Mouse (Mus musculus): ENCODE measurements at regions not wholly inside any gene's neighbourhood (a gene's known extent, or its start where the extent isn't known, plus 50 kb on each side); places are given as distances from the start of the nearest gene placed in this dataset.

- Histone ChIP-seq H3K4me3 (no peak overlapping the region), H3K27ac (peak overlapping the region; percentile 82)
- intact Hi-C loops (cut with DNase I) = no loop called here
- no peak for TF ChIP-seq CTCF (IDR thresholded peaks at IDR 0.05)
- DNase-seq (ENCODE audit: extremely low spot score in 1 of 2, low spot score in 2 of 2) = no peak
Measured at GRCm38 (mm10) chr1:185151130-185151799, 52.7 kb upstream of the Rab3gap2 start.

DNA sequence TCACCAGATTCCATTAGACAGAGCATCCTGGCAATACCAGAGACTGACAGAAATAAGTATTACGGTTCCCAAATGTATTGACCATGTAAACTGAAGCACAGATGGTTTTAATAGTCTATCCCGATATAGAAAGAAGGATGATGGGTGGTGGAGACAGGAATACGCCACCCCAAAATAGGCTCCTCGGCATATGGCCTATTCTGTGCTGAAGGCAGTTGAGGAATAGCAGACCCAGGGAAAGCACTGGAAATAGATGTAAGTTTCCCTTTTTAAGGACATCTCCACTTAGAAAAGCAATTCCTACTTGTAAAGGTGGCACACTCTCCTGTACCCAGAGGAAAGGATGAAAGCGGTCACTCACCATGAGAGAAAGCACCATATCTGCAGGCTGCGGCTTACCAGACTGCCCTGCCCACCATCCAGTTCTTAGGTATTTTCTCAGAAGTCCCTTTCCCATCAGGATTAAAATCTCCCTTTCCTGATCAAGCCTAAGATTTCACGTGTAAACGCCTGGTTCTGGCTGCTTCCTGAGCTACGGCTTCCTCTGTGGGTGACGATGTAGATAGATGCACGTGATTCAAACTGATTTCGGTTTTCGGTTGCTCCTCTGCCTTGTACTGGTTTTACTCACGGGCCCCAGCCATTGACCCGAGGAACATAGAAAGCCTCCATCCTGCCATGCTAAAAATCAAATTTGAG lies 53.3 kb upstream of the Rab3gap2 start:
- intact Hi-C loops (cut with DNase I) = no loop called here
- DNase-seq (ENCODE audit: extremely low spot score in 1 of 2, low spot score in 2 of 2) = no peak
- TF ChIP-seq CTCF (IDR thresholded peaks at IDR 0.05) = no peak
- no peak overlapping the region for H3K4me3 ChIP-seq
- peak overlapping the region; percentile 82 for H3K27ac ChIP-seq

DNA sequence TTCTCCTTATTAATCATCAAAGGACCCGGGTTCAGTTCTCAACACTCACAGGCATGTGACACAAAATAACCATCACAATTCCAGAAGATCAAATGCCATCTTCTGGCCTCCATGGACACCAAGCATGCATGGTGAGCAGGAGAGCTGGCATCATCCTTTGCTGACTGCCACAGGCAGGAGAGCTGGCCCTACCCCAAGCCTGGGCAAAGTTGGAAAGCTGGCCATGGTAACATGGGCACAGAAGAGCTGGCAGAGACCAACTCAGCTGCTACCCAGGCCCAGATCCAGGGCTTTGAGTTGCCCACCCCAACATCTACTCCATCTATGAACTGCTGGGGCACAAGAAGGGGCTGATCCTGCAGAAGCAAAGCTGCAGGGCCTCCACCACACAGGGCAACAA lies 59.1 kb upstream of the Rab3gap2 start:
- no peak for DNase-seq (ENCODE audit: extremely low spot score in 1 of 2, low spot score in 2 of 2)
- Histone ChIP-seq H3K4me3 (no peak overlapping the region), H3K27ac (no peak overlapping the region)
- intact Hi-C loops (cut with DNase I) = loop anchor here (5.0 kb wide), 1 partner anchor 87 kb away; no protein-coding TSS in a partner anchor
- no peak for TF ChIP-seq CTCF (IDR thresholded peaks at IDR 0.05)

DNA sequence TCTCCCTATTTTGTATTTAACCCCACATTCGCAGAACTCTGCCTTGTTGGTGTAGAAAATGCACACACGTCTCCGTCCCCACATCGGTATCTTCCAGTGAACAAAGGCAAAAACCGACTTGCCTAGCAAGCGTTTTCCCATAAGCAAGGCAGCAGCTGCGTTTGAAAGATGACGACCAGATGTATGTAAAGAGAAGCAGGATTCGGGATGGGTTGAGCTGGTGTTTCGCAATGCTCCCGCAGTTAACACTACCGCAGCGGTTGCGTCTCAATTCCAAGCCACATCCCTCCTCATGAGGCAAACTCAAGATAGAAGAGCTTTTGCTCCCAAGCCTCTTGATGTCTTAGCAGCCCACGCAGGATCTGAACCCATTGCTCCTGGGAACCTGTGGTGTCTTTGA lies 59.9 kb upstream of the Rab3gap2 start:
- intact Hi-C loops (cut with DNase I) = no loop called here
- no peak overlapping the region for H3K27ac ChIP-seq

GRCm38 (mm10) chr1:185140317-185140716 lies 63.6 kb upstream of the Rab3gap2 start:
- TF ChIP-seq CTCF (IDR thresholded peaks at IDR 0.05) = no peak
- Histone ChIP-seq H3K27ac (no peak overlapping the region), H3K4me3 (no peak overlapping the region)
- intact Hi-C loops (cut with DNase I) = no loop called here
- no peak for DNase-seq (ENCODE audit: extremely low spot score in 1 of 2, low spot score in 2 of 2)

More for the DNA sequence above, 59.9 kb upstream of the Rab3gap2 start:
- DNase-seq (ENCODE audit: extremely low spot score in 1 of 2, low spot score in 2 of 2) = no peak
- TF ChIP-seq CTCF (IDR thresholded peaks at IDR 0.05) = no peak
- no peak overlapping the region for H3K4me3 ChIP-seq

- no peak overlapping the region for H3K27ac ChIP-seq
- TF ChIP-seq CTCF (IDR thresholded peaks at IDR 0.05) = no peak; the same call in 1 of the 2 replicates
- DNase-seq (ENCODE audit: extremely low spot score in 1 of 2, low spot score in 2 of 2) = no peak
- H3K4me3 ChIP-seq = no peak overlapping the region
- intact Hi-C loops (cut with DNase I) = no loop called here
Measured at GRCm38 (mm10) chr1:185128209-185128608, 75.7 kb upstream of the Rab3gap2 start.

DNA sequence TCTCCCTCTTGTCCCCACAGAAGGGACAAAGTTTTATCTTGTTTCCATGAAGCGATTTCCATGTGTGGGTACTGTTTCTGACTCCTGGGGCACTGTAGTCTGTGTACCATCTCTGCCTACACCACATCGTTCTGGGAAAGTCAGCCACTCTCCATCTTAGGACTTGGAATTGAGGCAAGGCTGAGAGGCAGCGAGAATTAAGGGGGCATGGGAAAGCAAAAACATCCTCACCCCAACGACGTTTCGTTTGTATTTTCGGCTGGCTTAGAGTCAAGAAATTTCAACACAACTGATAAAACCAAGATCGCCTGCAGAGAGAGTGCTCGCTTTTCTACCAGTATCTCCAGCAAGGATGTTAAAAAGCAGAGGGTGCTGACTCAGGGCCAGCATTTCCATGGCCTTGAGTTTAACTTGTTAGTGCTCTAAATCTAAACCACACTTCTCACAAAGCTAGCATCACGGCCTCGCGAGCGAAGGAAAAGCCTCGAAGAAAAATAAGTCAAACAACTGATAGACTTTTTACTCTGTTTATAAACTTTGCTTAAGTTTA lies 78.1 kb upstream of the Rab3gap2 start:
- Histone ChIP-seq H3K4me3 (no peak overlapping the region), H3K27ac (no peak overlapping the region)
- intact Hi-C loops (cut with DNase I) = no loop called here
- TF ChIP-seq CTCF (IDR thresholded peaks at IDR 0.05) = no peak
- DNase-seq (ENCODE audit: extremely low spot score in 1 of 2, low spot score in 2 of 2) = no peak

- Histone ChIP-seq H3K27ac (no peak overlapping the region), H3K4me3 (no peak overlapping the region)
- DNase-seq (ENCODE audit: extremely low spot score in 1 of 2, low spot score in 2 of 2) = no peak
- TF ChIP-seq CTCF (IDR thresholded peaks at IDR 0.05) = no peak
- intact Hi-C loops (cut with DNase I) = no loop called here
Measured at GRCm38 (mm10) chr1:185121552-185121951, 82.4 kb upstream of the Rab3gap2 start.

GRCm38 (mm10) chr1:185120416-185120815 lies 83.5 kb upstream of the Rab3gap2 start:
- intact Hi-C loops (cut with DNase I) = no loop called here
- DNase-seq (ENCODE audit: extremely low spot score in 1 of 2, low spot score in 2 of 2) = no peak
- H3K4me3 ChIP-seq = no peak overlapping the region
- no peak overlapping the region for H3K27ac ChIP-seq
- TF ChIP-seq CTCF (IDR thresholded peaks at IDR 0.05) = no peak

DNA sequence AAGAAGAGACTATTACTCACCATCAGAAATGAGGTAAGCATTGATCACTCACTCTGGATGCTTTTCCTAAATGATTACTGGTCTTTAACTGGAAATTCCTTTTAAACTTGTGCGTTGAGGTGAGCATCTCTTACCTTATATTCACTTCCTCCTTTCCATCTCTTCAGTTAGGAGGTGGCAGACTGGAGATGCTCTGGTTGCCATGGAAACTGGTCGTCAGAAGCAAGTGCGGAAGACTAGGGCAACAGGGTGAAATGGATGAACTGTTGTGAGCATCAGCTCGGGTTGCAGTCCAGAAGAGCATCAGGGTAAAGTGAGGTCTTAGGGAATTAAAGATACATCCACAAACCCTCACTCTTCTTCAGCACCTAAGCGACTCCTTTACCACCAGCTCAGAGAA lies 86.2 kb upstream of the Rab3gap2 start:
- TF ChIP-seq CTCF (IDR thresholded peaks at IDR 0.05) = no peak

DNA sequence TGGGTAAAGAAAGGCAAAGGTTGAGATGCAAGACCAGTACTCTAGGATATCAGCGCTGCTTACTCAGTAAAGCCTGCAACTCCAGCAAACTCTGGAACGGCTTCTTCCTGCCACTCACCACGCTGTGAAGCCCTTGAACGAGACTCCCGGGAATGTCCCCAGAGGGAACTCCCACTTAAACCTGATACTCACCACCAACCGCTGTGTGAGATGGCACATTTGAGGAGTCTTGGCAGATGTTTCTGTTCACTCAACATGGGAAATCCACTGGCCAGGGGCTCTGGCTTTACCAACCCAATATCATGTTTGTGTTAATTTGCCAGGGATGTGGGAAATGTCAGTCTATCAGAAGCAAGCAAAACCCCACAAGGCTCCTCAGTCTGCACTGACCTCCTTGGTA lies 90.2 kb upstream of the Rab3gap2 start:
- no peak overlapping the region for H3K4me3 ChIP-seq
- no peak overlapping the region for H3K27ac ChIP-seq
- TF ChIP-seq CTCF (IDR thresholded peaks at IDR 0.05) = no peak
- DNase-seq (ENCODE audit: extremely low spot score in 1 of 2, low spot score in 2 of 2) = no peak
- intact Hi-C loops (cut with DNase I) = no loop called here

More for the DNA sequence above, 86.2 kb upstream of the Rab3gap2 start:
- intact Hi-C loops (cut with DNase I) = no loop called here
- H3K27ac ChIP-seq = no peak overlapping the region
- H3K4me3 ChIP-seq = no peak overlapping the region
- no peak for DNase-seq (ENCODE audit: extremely low spot score in 1 of 2, low spot score in 2 of 2)

DNA sequence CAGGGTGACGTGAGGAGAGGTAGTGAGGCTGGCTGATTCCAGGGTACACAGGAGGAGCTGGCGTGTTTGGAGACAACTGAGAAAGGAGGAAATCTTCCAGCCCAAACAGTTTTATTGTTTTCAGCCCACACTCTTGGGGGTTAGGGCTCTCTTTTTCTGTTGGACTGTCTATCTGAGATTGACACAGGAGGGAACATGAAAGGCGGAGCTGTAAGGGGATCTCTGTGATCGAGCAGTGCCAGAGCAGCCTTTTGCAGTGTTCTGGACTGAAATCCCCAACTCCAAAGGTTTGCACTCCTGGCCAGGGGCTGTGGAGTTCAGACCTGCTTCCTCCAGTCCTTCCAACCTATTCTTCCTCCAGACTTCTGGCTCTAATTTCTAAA lies 91.9 kb upstream of the Rab3gap2 start:
- Histone ChIP-seq H3K4me3 (no peak overlapping the region), H3K27ac (no peak overlapping the region)
- DNase-seq (ENCODE audit: extremely low spot score in 1 of 2, low spot score in 2 of 2) = no peak
- TF ChIP-seq CTCF (IDR thresholded peaks at IDR 0.05) = no peak
- intact Hi-C loops (cut with DNase I) = no loop called here

All from left cerebral cortex, adult 2 months (tissue).